Mouse (Mus musculus) left cerebral cortex, postnatal 36 days (tissue): Measurements from ENCODE around the gene Abcc8. TPM values are rescaled to one million over a fixed set of nuclear protein-coding genes. Genes with fewer than 3 reads are reported as not detected.

Source experiments
- DNase-seq, 2 experiments: peaks; one replicate each; pipeline ENCODE4 v3.0.0; 2021 to 2022; ENCODE audit warnings: low spot score in 2 of 2, mixed read lengths in 1 of 2
- intact Hi-C: fragments of 180-260 bp; cut with DNase I; formaldehyde crosslinking; loops from one replicate; pipeline ENCODE4 v1.15.1; 2025
- total RNA-seq, 2 experiments: library from RNA; stranded (reverse); gene quantifications; 2 replicates each; pipeline ENCODE4 v1.2.3; 2021

Gene Abcc8
- total RNA-seq, 2 experiments from 2014 or later, result 36.5 to 37.3 TPM

GRCm38 (mm10) chr7:46117035-46117434 lies 62.8 kb downstream of the Abcc8 start:
- DNase-seq, result no peak
- intact Hi-C loops, result no loop called here

GRCm38 (mm10) chr7:46116118-46116581 lies 63.7 kb downstream of the Abcc8 start:
- no peak for DNase-seq
- intact Hi-C loops, result no loop called here

GRCm38 (mm10) chr7:46113435-46113834 lies 66.4 kb downstream of the Abcc8 start:
- intact Hi-C loops, result no loop called here

GRCm38 (mm10) chr7:46111938-46112337 lies 67.9 kb downstream of the Abcc8 start:
- intact Hi-C loops, result no loop called here
- no peak for DNase-seq

More at GRCm38 (mm10) chr7:46113435-46113834, 66.4 kb downstream of the Abcc8 start:
- DNase-seq, result no peak

- intact Hi-C loops, result no loop called here
- DNase-seq, result no peak
Measured at GRCm38 (mm10) chr7:46111212-46111817, 68.5 kb downstream of the Abcc8 start.

GRCm38 (mm10) chr7:46110079-46110478 lies 69.8 kb downstream of the Abcc8 start:
- DNase-seq, result no peak
- intact Hi-C loops, result no loop called here

- intact Hi-C loops, result no loop called here
- DNase-seq, result no peak
Measured at GRCm38 (mm10) chr7:46105484-46105883, 74.3 kb downstream of the Abcc8 start.

GRCm38 (mm10) chr7:46104256-46104915 lies 75.4 kb downstream of the Abcc8 start:
- DNase-seq, result no peak
- intact Hi-C loops, result no loop called here

GRCm38 (mm10) chr7:46103771-46104170 lies 76.1 kb downstream of the Abcc8 start:
- no peak for DNase-seq
- intact Hi-C loops, result no loop called here

GRCm38 (mm10) chr7:46103075-46103591 lies 76.7 kb downstream of the Abcc8 start:
- intact Hi-C loops, result no loop called here
- peak; percentile 70 to 84 for DNase-seq

GRCm38 (mm10) chr7:46100563-46100962 lies 79.3 kb downstream of the Abcc8 start, which contains the start of gene Kcnj11:
Kcnj11 (minus strand) TSS chr7:46100764.
- DNase-seq, result peak; percentile 74 to 79
- intact Hi-C loops, result no loop called here

GRCm38 (mm10) chr7:46099682-46100081 lies 80.2 kb downstream of the Abcc8 start:
- DNase-seq, result peak in 1 of 2 experiments; percentile 36
- intact Hi-C loops, result loop anchor here (10.0 kb wide), 1 partner anchor 275 kb away; the partner anchor contains the start of gene Myod1

GRCm38 (mm10) chr7:46098919-46099286 lies 80.9 kb downstream of the Abcc8 start:
- no peak for DNase-seq
- intact Hi-C loops, result loop anchor here (10.0 kb wide), 1 partner anchor 276 kb away; the partner anchor contains the start of gene Myod1

- DNase-seq, result peak; percentile 54 to 67
Measured at GRCm38 (mm10) chr7:46098221-46098918, 81.5 kb downstream of the Abcc8 start.

GRCm38 (mm10) chr7:46097319-46097783 lies 82.5 kb downstream of the Abcc8 start:
- no peak for DNase-seq
- intact Hi-C loops, result loop anchor here (2.0 to 10.0 kb wide), 2 partner anchors 83 to 277 kb away; partner anchors contain the start of genes Abcc8 and Myod1

More at GRCm38 (mm10) chr7:46098221-46098918, 81.5 kb downstream of the Abcc8 start:
- intact Hi-C loops, result loop anchor here (10.0 kb wide), 1 partner anchor 276 kb away; the partner anchor contains the start of gene Myod1

- intact Hi-C loops, result loop anchor here (1.0 to 10.0 kb wide), 3 partner anchors 85 to 279 kb away; partner anchors contain the start of genes Abcc8 and Myod1
- DNase-seq, result peak; percentile 56 to 69
Measured at GRCm38 (mm10) chr7:46096136-46096535, 83.7 kb downstream of the Abcc8 start.

GRCm38 (mm10) chr7:46092803-46093202 lies 87.0 kb downstream of the Abcc8 start:
- intact Hi-C loops, result loop anchor here (10.0 kb wide), 1 partner anchor 282 kb away; the partner anchor contains the start of gene Myod1
- no peak for DNase-seq

GRCm38 (mm10) chr7:46088241-46088640 lies 91.6 kb downstream of the Abcc8 start:
- intact Hi-C loops, result no loop called here
- DNase-seq, result no peak

- DNase-seq, result no peak
- intact Hi-C loops, result no loop called here
Measured at GRCm38 (mm10) chr7:46086378-46086777, 93.5 kb downstream of the Abcc8 start.
